Comparison of ENCODE assay signal across 16 mouse cellular contexts in genomic region chr8:117480516-117480915, GRCm38 (mm10). TPM values are rescaled to one million over a fixed set of nuclear protein-coding genes. Genes with fewer than 3 reads are reported as not detected.
DNase-seq lines count a peak whose midpoint lies in the region.
"Had no signal": no experiment of that assay in that cellular context is flagged by ENCODE, and none has a peak within 500 bp of the region (broad histone marks: within the 10 kb centered on the region; RNA-seq: fewer than 3 reads in every experiment).

No protein-coding gene starts in this region.

- intact Hi-C loops in heart, postnatal 36 days (cut with DNase I), result no loop called here

- peak; percentile 56 for DNase-seq in embryo, embryonic 10 days (ENCODE audit: low spot score)
- no peak for DNase-seq in embryo, embryonic 9.5 days (ENCODE audit: extremely low spot score)
- peak; percentile 52 for DNase-seq in lung, postnatal 36 days
- no peak for DNase-seq in lung, postnatal 25 days (ENCODE audit: low spot score)
- peak; percentile 40 for DNase-seq in embryo, embryonic 11 days
- peak; percentile 38 for DNase-seq in retina, embryonic 14.5 days (ENCODE audit: low spot score)
- no peak for DNase-seq in heart, postnatal 36 days
- no peak for DNase-seq in urinary bladder, postnatal 14 days (ENCODE audit: low spot score)
- DNase-seq: cerebellum, adult 11 months; heart, adult 11 months; heart, postnatal 10 days; kidney, adult 9 months; liver, embryonic 13.5 days; right cerebral cortex, postnatal 25 days; thymus, postnatal 14 days had no signal

RNA-seq across cellular contexts. Expression of gene Plcg2, which starts 17.6 kb away (rescaled TPM):
- 1 to 10 TPM; 6.5 to 7.5 TPM for total RNA-seq in heart, postnatal 36 days (2021)
- total RNA-seq: G1E had no signal

Comparison
In these comparisons a context has a peak if more than half of its experiments do, and no peak if none do; other contexts are left out.
1. DNase-seq: peak in embryo, embryonic 10 days (single experiment), lung, postnatal 36 days (single experiment), embryo, embryonic 11 days (single experiment) and retina, embryonic 14.5 days (single experiment); none in embryo, embryonic 9.5 days (single experiment), lung, postnatal 25 days (single experiment), heart, postnatal 36 days (0 of 2) and urinary bladder, postnatal 14 days (single experiment).